Mouse (Mus musculus): ENCODE measurements at regions not wholly inside any gene's neighbourhood (a gene's known extent, or its start where the extent isn't known, plus 50 kb on each side); places are given as distances from the start of the nearest gene placed in this dataset.
"Not testable (repeated sequence)": the region's sequence is repeated elsewhere in the genome, so short reads cannot be mapped to it uniquely, and the experiment has no call there.

DNA sequence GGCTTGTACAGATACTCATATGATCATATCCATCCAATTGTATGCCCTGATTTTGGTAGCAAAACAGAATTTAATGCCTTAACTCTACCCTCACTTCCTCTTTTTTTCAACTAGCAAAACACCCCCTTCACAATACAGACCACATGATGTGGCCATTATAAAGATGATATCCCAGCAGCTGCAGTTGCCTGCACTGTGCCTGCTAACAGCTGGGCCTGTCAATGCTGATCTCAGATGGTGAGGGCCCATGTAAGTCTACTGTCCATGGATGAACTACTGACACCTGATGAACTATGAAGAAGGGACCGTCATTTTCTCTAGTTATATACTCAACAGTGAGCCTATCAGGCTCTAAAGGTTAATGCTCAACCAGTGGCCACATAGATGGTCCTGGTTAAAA is 191.8 kb upstream of the Fmr1 start:
- no peak for DNase-seq (ENCODE audit: low spot score in 2 of 2)

DNA sequence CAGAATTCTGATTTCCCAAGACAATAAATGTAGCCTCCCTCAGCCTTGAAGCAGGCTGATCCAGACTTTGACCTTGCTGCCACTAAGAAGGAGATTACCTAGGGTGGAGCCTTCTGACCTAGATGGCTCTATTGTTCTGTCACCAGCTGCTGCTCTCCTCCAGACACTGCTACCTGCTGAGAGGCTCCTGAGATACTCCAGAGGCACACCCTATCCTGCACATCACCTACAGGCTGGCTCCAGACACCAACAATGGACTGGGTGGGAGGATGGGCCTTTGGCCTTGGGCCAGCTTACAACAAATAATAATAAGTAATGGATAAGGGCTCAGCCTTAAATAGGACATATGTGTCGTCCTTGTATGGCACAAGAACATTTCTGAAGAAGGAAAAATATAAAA is 186.3 kb upstream of the Fmr1 start:
- DNase-seq (ENCODE audit: low spot score in 2 of 2), result not testable (repeated sequence)

GRCm38 (mm10) chrX:68494398-68495143 is 183.8 kb upstream of the Fmr1 start:
- DNase-seq (ENCODE audit: low spot score in 2 of 2), result no peak

DNA sequence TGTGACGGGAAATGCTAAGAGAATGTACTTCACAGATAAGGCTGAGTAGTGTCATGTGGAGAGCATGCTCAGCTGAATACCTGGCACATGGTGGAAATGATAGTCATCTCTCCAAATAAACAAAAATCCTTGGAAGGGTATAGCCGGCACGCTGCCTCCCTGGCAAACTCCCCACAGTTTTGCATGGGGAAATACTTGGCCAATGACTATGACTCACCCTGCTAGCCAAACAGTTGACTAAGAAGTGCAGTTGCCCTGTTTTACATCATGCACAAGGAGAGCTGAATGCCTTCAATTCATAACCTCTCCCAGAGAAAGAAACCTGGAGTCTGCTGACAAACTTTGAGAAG is 183.2 kb upstream of the Fmr1 start:
- DNase-seq (ENCODE audit: low spot score in 2 of 2), result peak; percentile 14 to 20

- no peak for DNase-seq (ENCODE audit: low spot score in 2 of 2)
Measured at GRCm38 (mm10) chrX:68495751-68496150, 182.6 kb upstream of the Fmr1 start.

GRCm38 (mm10) chrX:68497886-68498285 is 180.5 kb upstream of the Fmr1 start:
- no peak for DNase-seq (ENCODE audit: low spot score in 2 of 2)

GRCm38 (mm10) chrX:68502938-68503337 is 175.4 kb upstream of the Fmr1 start:
- DNase-seq (ENCODE audit: low spot score in 2 of 2), result no peak

GRCm38 (mm10) chrX:68507664-68508063 is 170.7 kb upstream of the Fmr1 start:
- no peak for DNase-seq (ENCODE audit: low spot score in 2 of 2)

GRCm38 (mm10) chrX:68512213-68512766 is 166.1 kb upstream of the Fmr1 start:
- DNase-seq (ENCODE audit: low spot score in 2 of 2), result no peak

DNA sequence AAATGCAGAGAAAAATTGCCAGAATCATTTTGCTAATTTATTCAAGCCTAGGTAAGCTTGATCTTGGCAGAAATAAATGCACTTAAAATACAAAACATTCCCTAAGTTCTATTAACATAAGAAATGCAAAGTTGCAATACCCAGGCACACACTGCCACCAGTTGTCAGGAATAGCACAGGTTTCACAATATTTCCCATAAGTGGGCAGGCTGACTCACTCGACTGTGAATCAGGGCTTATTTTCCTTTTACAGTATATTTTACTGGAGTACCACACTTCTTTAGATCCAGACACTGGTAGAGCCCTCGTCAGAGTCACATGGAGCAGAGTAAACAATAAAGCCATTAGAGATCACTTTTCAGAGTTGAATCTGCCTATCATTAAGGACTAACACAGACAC is 131.8 kb upstream of the Fmr1 start:
- DNase-seq (ENCODE audit: low spot score in 2 of 2), result peak in 1 of 2 experiments; percentile 19

DNA sequence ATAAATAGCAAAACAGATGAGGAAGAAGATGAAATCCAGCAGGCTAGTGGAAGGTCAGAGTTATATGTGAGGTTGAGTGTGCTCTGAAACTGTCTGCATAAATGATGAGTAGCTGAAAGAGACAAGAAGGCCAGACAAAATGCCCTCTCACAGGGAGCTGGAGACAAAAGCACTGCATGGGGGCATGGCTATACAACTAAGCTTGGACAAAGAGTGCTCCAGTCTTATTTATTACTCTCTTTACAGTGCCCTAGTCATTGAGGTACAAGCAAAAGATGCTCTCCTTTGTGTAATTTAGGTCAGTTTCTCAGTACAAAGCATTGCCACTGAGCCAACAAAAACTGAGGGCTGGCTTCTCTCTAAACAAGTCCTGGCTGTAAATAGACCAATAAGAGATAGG is 124.3 kb upstream of the Fmr1 start:
- no peak for DNase-seq (ENCODE audit: low spot score in 2 of 2)

DNA sequence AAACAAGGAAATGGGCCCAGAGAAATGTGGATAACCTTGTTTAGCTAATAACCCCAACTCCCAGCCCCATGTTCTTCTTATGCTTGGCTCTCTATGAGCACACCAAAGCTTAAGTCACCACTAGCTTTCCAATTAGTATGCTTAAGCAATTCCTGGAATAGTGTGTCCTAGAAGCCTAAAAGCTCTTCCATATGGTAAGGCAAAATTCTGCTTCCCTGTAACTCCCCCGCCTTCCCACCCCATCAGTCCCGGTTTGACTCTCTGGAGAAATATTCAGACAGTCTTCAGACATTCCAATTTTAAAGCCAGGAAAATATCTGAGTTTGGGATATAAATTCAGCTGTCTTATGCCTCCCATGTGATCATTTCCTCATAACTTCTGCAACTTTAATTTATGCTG is 120.6 kb upstream of the Fmr1 start:
- DNase-seq (ENCODE audit: low spot score in 2 of 2), result no peak

DNA sequence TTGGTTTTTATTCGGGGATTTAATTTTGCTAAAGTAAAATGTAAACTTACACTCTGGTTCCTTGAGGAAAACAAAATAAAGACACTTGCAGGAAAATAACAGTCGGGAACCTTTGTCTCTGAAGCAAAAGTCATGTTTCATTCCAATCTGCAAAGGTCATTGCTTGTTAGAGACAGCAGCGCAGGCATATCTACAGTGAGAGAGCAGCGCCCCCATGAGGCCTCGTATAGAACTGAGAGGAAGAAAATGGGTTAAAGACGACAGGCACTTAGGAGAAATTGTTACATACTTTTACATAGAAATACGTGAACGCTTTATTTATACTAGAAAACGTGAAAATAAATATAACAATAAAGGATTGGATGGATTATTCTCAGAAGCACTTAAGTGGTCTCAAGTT is 93.1 kb upstream of the Fmr1 start:
- DNase-seq (ENCODE audit: low spot score in 2 of 2), result peak; percentile 54 to 67

DNA sequence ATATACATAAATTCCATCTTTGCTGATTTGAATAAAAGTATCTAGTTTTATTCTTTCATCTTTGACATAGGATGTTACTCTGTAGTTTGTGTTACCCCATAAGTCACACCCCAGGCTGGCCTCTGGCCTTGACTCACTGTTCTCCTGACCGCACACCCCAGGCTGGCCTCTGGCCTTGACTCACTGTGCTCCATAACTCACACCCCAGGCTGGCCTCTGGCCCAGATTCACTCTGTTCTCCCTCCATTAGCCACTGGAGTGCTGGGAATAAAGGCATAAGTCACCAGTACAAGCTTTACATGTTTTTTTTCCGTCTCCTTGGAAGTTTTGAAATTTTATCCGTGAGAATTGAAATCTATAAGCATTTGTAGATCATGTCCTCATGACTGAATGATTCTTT is 56.2 kb upstream of the Fmr1 start:
- no peak for DNase-seq (ENCODE audit: low spot score in 2 of 2)
